Mouse (Mus musculus) liver, postnatal 0 days (tissue): ENCODE results near the gene Gorasp2.

Experiments used
- CTCF ChIP-seq: sonication (generic); IDR thresholded peaks from 2 replicates; pipeline ENCODE4 v1.5.1; 2016; ENCODE audit warnings: antibody characterized with exemption, low read depth
- EP300 ChIP-seq: IDR thresholded peaks from 2 replicates; pipeline ENCODE4 v1.6.1; 2016; ENCODE audit warnings: antibody characterized with exemption, low read depth, mild to moderate bottlenecking

- TF ChIP-seq CTCF (no peak), EP300 (no peak)
These were observed 44.8 kb upstream of the Gorasp2 start for GRCm38 (mm10) chr2:70616617-70617016.
